Mouse (Mus musculus) ES-E14 (cell line): Measurements from ENCODE around the gene Plvap. TPM values are rescaled to one million over a fixed set of nuclear protein-coding genes. Genes with fewer than 3 reads are reported as not detected.
A peak's percentile ranks its signal among the peaks of the same experiment; 100 is the strongest.

Experiments
- DNase-seq: peaks from one replicate; pipeline ENCODE4 v3.0.0-alpha.2; 2013; ENCODE audit warnings: low read depth, low spot score
- H3K27ac ChIP-seq: 2 replicates; pipeline ENCODE4 v1.5.1; 2012; ENCODE audit warnings: low read depth, mild to moderate bottlenecking, low read length, moderate library complexity, mixed read lengths; ENCODE audit not compliant: poor library complexity, insufficient read depth, severe bottlenecking
- H3K36me3 ChIP-seq: 2 replicates; pipeline ENCODE4 v1.6.1; 2012; ENCODE audit warnings: mild to moderate bottlenecking, low read length, moderate library complexity, mixed read lengths; ENCODE audit not compliant: control insufficient read depth, poor library complexity, insufficient read depth, severe bottlenecking
- H3K4me1 ChIP-seq, 2 experiments: fragments of 150-350 bp in 1 of 2; sonication (generic) in 1 of 2; 2 replicates each; pipeline ENCODE4 v1.6.1; 2012; ENCODE audit warnings: low read length in 2 of 2, mild to moderate bottlenecking in 1 of 2, mixed read lengths in 1 of 2; ENCODE audit not compliant: control insufficient read depth in 2 of 2, insufficient read depth in 2 of 2, poor library complexity in 1 of 2
- H3K4me3 ChIP-seq, 2 experiments: fragments of 150-350 bp in 1 of 2; sonication (generic) in 1 of 2; 2 replicates each; pipeline ENCODE4 v1.5.1; 2012; ENCODE audit warnings: low read length in 2 of 2, low read depth in 1 of 2, mild to moderate bottlenecking in 1 of 2, mixed read lengths in 1 of 2; ENCODE audit not compliant: insufficient read depth in 1 of 2, poor library complexity in 1 of 2, severe bottlenecking in 1 of 2
- H3K9ac ChIP-seq: 2 replicates; pipeline ENCODE4 v1.6.1; 2012; ENCODE audit warnings: low read depth, mild to moderate bottlenecking, low read length, mixed read lengths; ENCODE audit not compliant: poor library complexity, insufficient read depth, severe bottlenecking
- H3K9me3 ChIP-seq: fragments of 150-350 bp; sonication (generic); 2 replicates; pipeline ENCODE4 v1.6.1; 2012; ENCODE audit warnings: low read depth, mild to moderate bottlenecking, low read length; ENCODE audit not compliant: control insufficient read depth, insufficient read depth
- CHD2 ChIP-seq: IDR thresholded peaks from 2 replicates; pipeline ENCODE4 v1.6.1; 2014; ENCODE audit warnings: mild to moderate bottlenecking, low read depth, low read length, inconsistent platforms
- HCFC1 ChIP-seq: IDR thresholded peaks from 2 replicates; pipeline ENCODE4 v1.6.1; 2012; ENCODE audit warnings: low read length, inconsistent platforms, borderline replicate concordance; ENCODE audit not compliant: insufficient read depth
- MAFK ChIP-seq: IDR thresholded peaks from 2 replicates; pipeline ENCODE4 v1.6.1; 2014; ENCODE audit warnings: mild to moderate bottlenecking, low read depth, low read length, inconsistent platforms; ENCODE audit not compliant: insufficient read depth
- ZC3H11A ChIP-seq: IDR thresholded peaks from 2 replicates; pipeline ENCODE4 v1.6.1; 2012; ENCODE audit warnings: low read depth, mild to moderate bottlenecking, inconsistent platforms, low read length, borderline replicate concordance
- ZNF384 ChIP-seq: IDR thresholded peaks from 2 replicates; pipeline ENCODE4 v1.6.1; 2012; ENCODE audit warnings: low read depth, low read length, inconsistent platforms
- in situ Hi-C, 2 experiments: fragments of 600-800 bp; cut with MboI; formaldehyde crosslinking; loops; one replicate each; pipeline ENCODE4 v1.15.1; 2025; ENCODE audit warnings: low sequenced_read_pairs in 2 of 2, inconsistent platforms in 1 of 2; ENCODE audit not compliant: unreplicated experiment in 2 of 2
- total RNA-seq: library from RNA; depleted of rRNA; stranded (reverse); fragments of 300-350 nt; gene quantifications from 2 replicates; pipeline ENCODE4 v1.2.3, GENCODE M21; 2012

Gene Plvap
- total RNA-seq, 1 experiment = 2.5 TPM

DNA sequence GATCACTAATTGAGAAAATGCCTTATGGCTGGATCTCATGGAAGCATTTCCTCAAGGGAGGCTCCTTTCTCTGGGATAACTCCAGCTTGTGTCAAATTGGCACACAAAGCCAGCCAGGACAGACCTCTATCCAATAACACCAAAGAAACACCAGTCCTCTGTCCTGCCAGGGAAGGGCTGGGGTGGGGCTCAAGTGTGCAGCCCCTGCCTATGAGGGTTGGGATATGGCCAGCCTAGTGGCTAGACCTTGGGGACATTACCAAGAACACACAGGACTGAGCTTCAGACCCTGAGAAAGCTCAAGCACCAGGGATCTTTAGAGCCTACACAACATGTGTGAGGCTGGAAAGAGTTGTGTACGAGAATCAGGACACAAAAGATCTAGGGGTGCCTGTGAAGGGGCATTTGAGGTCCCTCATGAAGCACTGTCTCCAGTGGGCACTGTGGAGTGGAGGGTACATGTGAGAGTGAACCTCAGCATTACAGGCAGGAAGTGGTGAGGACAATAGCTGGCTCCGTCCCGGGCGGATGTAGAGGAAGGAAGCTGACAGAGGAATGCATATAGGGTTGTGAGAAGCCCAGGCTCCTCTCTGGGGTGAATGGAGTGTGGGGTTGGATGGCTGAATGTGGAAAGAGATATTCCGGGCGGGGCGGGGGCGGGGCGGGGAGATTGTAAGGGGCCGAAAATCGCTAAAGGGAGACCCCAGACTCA lies 17.0 kb upstream of the Plvap start:
- DNase-seq = no peak
- Histone ChIP-seq H3K27ac (peak overlapping the region; percentile 63; the same call in 1 of the 2 replicates), H3K9me3 (no peaks in the 10 kb centered on the region), H3K9ac (no peak overlapping the region; the same call in 1 of the 2 replicates), H3K36me3 (no peaks in the 10 kb centered on the region), H3K4me3 (no peak overlapping the region), H3K4me1 (peaks cover 7 to 20% of the 10 kb centered on the region in 2 experiments)
- no peak for TF ChIP-seq CHD2
- no peak for TF ChIP-seq HCFC1
- no peak for TF ChIP-seq MAFK
- TF ChIP-seq ZC3H11A = no peak
- TF ChIP-seq ZNF384 = no peak
- in situ Hi-C loops = no loop called here

DNA sequence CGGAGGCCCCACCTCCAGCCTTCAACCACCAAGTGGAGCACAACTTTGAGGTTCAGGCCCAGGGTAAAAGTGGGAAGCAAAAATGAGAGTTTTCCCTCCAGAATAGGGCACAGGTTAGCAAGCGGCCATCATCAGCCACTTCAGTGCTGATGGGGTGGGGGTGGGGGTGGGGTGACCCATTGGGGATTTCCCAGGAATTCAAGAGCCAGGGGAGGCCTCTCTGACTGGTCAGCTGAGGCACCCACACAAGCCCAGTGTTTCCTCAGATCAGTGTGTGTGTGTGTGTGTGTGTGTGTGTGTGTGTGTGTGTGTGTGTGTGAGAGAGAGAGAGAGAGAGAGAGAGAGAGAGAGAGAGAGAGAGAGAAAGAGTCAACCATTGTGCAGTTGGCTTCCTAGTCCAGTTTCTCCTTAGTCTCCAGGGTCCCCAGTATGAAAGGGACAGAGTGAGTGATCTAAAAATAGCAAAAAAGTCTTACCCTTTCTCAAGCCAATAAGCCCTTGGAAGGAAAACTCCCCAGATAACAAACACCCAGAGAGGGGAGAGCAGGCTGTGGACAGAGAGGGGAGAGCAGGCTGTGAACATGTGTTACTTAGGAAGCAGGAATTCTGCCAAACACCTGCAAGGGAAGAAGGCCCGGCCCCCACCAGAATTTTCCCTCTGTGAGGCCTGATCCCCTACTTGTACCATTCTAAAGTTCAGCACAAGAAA lies 15.8 kb upstream of the Plvap start:
- Histone ChIP-seq H3K27ac (peak overlapping the region; percentile 76), H3K4me3 (no peak overlapping the region), H3K36me3 (no peaks in the 10 kb centered on the region; the same call in 1 of the 2 replicates), H3K4me1 (peaks cover 7 to 24% of the 10 kb centered on the region in 2 experiments), H3K9me3 (no peaks in the 10 kb centered on the region), H3K9ac (peak overlapping the region; percentile 46; the same call in 1 of the 2 replicates)
- no peak for DNase-seq
- TF ChIP-seq HCFC1 = no peak
- TF ChIP-seq MAFK = no peak
- TF ChIP-seq CHD2 = no peak
- no peak for TF ChIP-seq ZNF384
- no peak for TF ChIP-seq ZC3H11A
- in situ Hi-C loops = no loop called here

DNA sequence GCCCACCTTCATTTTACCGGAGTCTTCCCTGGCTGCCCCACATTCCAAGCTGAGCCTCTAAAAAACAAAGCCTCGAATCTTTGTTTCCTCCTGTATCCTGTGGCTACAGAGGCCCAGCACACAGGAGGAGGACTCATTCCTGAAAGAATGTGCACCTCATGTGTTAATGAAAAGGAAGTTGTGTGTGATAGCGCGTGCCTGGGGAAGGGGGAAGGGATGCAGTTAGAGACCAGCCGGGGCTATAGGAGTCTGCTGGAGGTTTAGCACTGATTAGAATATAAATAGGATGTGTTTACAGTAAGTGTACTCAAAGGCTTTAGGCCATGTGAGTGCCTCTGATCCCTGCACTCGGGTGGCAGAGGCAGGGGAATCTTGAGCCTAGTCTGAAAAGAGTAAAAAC lies 14.7 kb upstream of the Plvap start:
- peak overlapping the region; percentile 60 for H3K9ac ChIP-seq

DNA sequence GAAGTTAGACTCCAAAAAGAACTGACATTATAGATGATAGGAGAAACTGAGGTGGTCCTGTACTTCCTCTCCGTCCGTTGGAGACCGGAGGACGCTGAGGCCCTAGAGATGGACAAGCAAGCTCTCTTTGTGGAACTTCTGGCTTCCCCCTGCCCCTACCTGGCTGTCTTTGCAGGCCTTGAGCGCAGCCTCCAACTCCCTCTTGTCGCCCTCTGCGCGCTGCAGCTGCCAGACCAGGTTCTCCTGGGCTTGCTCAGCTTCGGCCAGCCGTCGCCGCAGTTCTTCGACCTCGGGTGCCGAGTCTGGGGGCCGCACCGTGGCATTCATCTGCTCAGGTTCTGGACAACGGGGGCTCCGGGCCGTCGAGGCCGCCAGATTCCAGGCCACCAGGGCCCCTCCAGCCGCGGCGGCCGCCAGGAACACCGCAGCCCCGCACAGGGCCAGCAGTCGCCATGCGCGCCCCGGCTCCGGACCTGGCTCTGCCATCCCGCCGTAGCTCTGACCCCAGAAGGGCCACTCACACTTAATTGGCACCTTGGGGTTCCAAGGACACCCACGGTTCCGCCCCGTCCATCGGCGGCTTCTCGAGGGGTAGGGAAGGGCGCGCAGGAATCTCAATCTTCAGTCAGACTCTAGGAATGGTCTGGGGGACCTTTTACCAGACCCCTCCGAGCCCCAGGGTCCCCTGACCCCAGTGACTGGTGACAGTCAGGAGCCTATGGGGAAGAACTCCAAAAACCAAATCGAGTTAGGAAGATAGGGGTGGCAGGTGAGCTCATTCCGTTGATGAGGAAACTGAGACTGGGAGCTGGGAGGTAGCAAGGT lies 13.9 kb upstream of the Plvap start, which contains the start of gene Ccdc194:
Ccdc194 (minus strand) TSS at position 486 of the 825 bp plus-strand sequence.
- TF ChIP-seq MAFK (no peak), ZC3H11A (no peak), CHD2 (no peak), ZNF384 (no peak), HCFC1 (no peak)
- Histone ChIP-seq H3K9me3 (no peaks in the 10 kb centered on the region), H3K36me3 (no peaks in the 10 kb centered on the region; the same call in 1 of the 2 replicates), H3K27ac (peak within 1 kb of the TSS; percentile 76), H3K4me1 (peaks cover 5 to 27% of the 10 kb centered on the region in 2 experiments), H3K4me3 (peak within 1 kb of the TSS; percentile 49 to 52), H3K9ac (peak within 1 kb of the TSS; percentile 60)
- no peak for DNase-seq
- in situ Hi-C loops = no loop called here

More for the DNA sequence above, 14.7 kb upstream of the Plvap start:
- no peaks in the 10 kb centered on the region; the same call in 1 of the 2 replicates for H3K36me3 ChIP-seq
- DNase-seq = no peak
- H3K4me3 ChIP-seq = peak overlapping the region; percentile 7 to 52; a peak in 2 of 4 replicates
- TF ChIP-seq ZNF384 (no peak), CHD2 (peak; percentile 80), MAFK (peak; percentile 52; the same call in 1 of the 2 replicates), HCFC1 (0 out of 2 replicates have a peak, but pooled peaks have one; percentile 34), ZC3H11A (no peak)
- in situ Hi-C loops = no loop called here
- H3K4me1 ChIP-seq = peaks cover 7 to 28% of the 10 kb centered on the region in 2 experiments
- H3K27ac ChIP-seq = peak overlapping the region; percentile 76
- no peaks in the 10 kb centered on the region for H3K9me3 ChIP-seq
